Mouse (Mus musculus): ENCODE data around the gene 1700016C15Rik. TPM values are rescaled to one million over a fixed set of nuclear protein-coding genes. Genes with fewer than 3 reads are reported as not detected.

1700016C15Rik gene
- polyA plus RNA-seq, 1 experiment from 2014 or later: not detected

GRCm38 (mm10) chr1:177727883-177728525 lies 1.6 kb upstream of the 1700016C15Rik start:
- no peaks in the 10 kb centered on the region for H3K4me1 ChIP-seq (replicated peaks; ENCODE audit: control insufficient read depth, insufficient read depth, low read length)
- no peak overlapping the region for H3K27ac ChIP-seq (ENCODE audit: low read depth, low read length)
- WGBS: 81% methylated on average over 3 of the region's 3 CpGs
- ATAC-seq (replicated peaks; ENCODE audit: low FRiP score) (no peak), DNase-seq (ENCODE audit: low spot score) (no peak)
- no peak overlapping the region for H3K4me2 ChIP-seq
- H3K27me3 ChIP-seq (replicated peaks; ENCODE audit: control insufficient read depth, insufficient read depth, low read length): no peaks in the 10 kb centered on the region
- no peak overlapping the region for H3K9ac ChIP-seq (ENCODE audit: low read depth, low read length)
- H3K4me3 ChIP-seq (ENCODE audit: low read depth, low read length): no peak overlapping the region
- H3K9me3 ChIP-seq (ENCODE audit: control insufficient read depth, low read length): no peaks in the 10 kb centered on the region
- H3K36me3 ChIP-seq (ENCODE audit: control insufficient read depth, insufficient read depth, low read length): no peaks in the 10 kb centered on the region

- Histone ChIP-seq H3K9me3 (ENCODE audit: control insufficient read depth, low read length) (no peaks in the 10 kb centered on the region), H3K27ac (ENCODE audit: low read depth, low read length) (no peak overlapping the region), H3K27me3 (replicated peaks; ENCODE audit: control insufficient read depth, insufficient read depth, low read length) (no peaks in the 10 kb centered on the region), H3K36me3 (ENCODE audit: control insufficient read depth, insufficient read depth, low read length) (no peaks in the 10 kb centered on the region), H3K4me3 (ENCODE audit: low read depth, low read length) (no peak overlapping the region), H3K4me2 (no peak overlapping the region), H3K4me1 (replicated peaks; ENCODE audit: control insufficient read depth, insufficient read depth, low read length) (no peaks in the 10 kb centered on the region), H3K9ac (ENCODE audit: low read depth, low read length) (no peak overlapping the region)
- ATAC-seq (replicated peaks; ENCODE audit: low FRiP score) (no peak), DNase-seq (ENCODE audit: low spot score) (no peak)
- 76% methylated on average over 3 of the region's 3 CpGs for WGBS
Observed at GRCm38 (mm10) chr1:177731973-177732372, 2.4 kb downstream of the 1700016C15Rik start.

- no peak for DNase-seq (ENCODE audit: low spot score)
- Histone ChIP-seq H3K9ac (ENCODE audit: low read depth, low read length) (no peak overlapping the region), H3K4me1 (replicated peaks; ENCODE audit: control insufficient read depth, insufficient read depth, low read length) (no peaks in the 10 kb centered on the region), H3K4me3 (ENCODE audit: low read depth, low read length) (no peak overlapping the region), H3K36me3 (ENCODE audit: control insufficient read depth, insufficient read depth, low read length) (no peaks in the 10 kb centered on the region), H3K27ac (ENCODE audit: low read depth, low read length) (no peak overlapping the region), H3K27me3 (replicated peaks; ENCODE audit: control insufficient read depth, insufficient read depth, low read length) (no peaks in the 10 kb centered on the region), H3K4me2 (no peak overlapping the region), H3K9me3 (ENCODE audit: control insufficient read depth, low read length) (no peaks in the 10 kb centered on the region)
- no peak for ATAC-seq (replicated peaks; ENCODE audit: low FRiP score)
- 52% methylated on average over 6 of the region's 6 CpGs for WGBS
Observed at GRCm38 (mm10) chr1:177737505-177738105, 8.0 kb downstream of the 1700016C15Rik start.

GRCm38 (mm10) chr1:177740707-177741106 lies 11.1 kb downstream of the 1700016C15Rik start:
- 60% methylated on average over 1 of the region's 1 CpGs for WGBS
- H3K9ac ChIP-seq (ENCODE audit: low read depth, low read length): no peak overlapping the region
- no peaks in the 10 kb centered on the region for H3K27me3 ChIP-seq (replicated peaks; ENCODE audit: control insufficient read depth, insufficient read depth, low read length)
- no peak overlapping the region for H3K4me2 ChIP-seq
- no peaks in the 10 kb centered on the region for H3K36me3 ChIP-seq (ENCODE audit: control insufficient read depth, insufficient read depth, low read length)
- no peak for ATAC-seq (replicated peaks; ENCODE audit: low FRiP score)
- no peak overlapping the region for H3K4me3 ChIP-seq (ENCODE audit: low read depth, low read length)
- no peaks in the 10 kb centered on the region for H3K4me1 ChIP-seq (replicated peaks; ENCODE audit: control insufficient read depth, insufficient read depth, low read length)
- no peaks in the 10 kb centered on the region for H3K9me3 ChIP-seq (ENCODE audit: control insufficient read depth, low read length)
- H3K27ac ChIP-seq (ENCODE audit: low read depth, low read length): no peak overlapping the region
- no peak for DNase-seq (ENCODE audit: low spot score)

- no peaks in the 10 kb centered on the region for H3K9me3 ChIP-seq (ENCODE audit: control insufficient read depth, low read length)
- no peak overlapping the region for H3K4me2 ChIP-seq
- H3K27me3 ChIP-seq (replicated peaks; ENCODE audit: control insufficient read depth, insufficient read depth, low read length): no peaks in the 10 kb centered on the region
- WGBS: 81% methylated on average over 1 of the region's 1 CpGs
- DNase-seq (ENCODE audit: low spot score) (no peak), ATAC-seq (replicated peaks; ENCODE audit: low FRiP score) (no peak)
- no peaks in the 10 kb centered on the region for H3K36me3 ChIP-seq (ENCODE audit: control insufficient read depth, insufficient read depth, low read length)
- H3K27ac ChIP-seq (ENCODE audit: low read depth, low read length): no peak overlapping the region
- no peaks in the 10 kb centered on the region for H3K4me1 ChIP-seq (replicated peaks; ENCODE audit: control insufficient read depth, insufficient read depth, low read length)
- no peak overlapping the region for H3K9ac ChIP-seq (ENCODE audit: low read depth, low read length)
- no peak overlapping the region for H3K4me3 ChIP-seq (ENCODE audit: low read depth, low read length)
Observed at GRCm38 (mm10) chr1:177742119-177742518, 12.5 kb downstream of the 1700016C15Rik start.

GRCm38 (mm10) chr1:177744521-177745325 lies 15.1 kb downstream of the 1700016C15Rik start:
- ATAC-seq (replicated peaks; ENCODE audit: low FRiP score): no peak
- H3K27me3 ChIP-seq (replicated peaks; ENCODE audit: control insufficient read depth, insufficient read depth, low read length): no peaks in the 10 kb centered on the region
- no peaks in the 10 kb centered on the region for H3K36me3 ChIP-seq (ENCODE audit: control insufficient read depth, insufficient read depth, low read length)
- no peaks in the 10 kb centered on the region for H3K4me1 ChIP-seq (replicated peaks; ENCODE audit: control insufficient read depth, insufficient read depth, low read length)
- no peak overlapping the region for H3K9ac ChIP-seq (ENCODE audit: low read depth, low read length)
- no peak for DNase-seq (ENCODE audit: low spot score)
- no peak overlapping the region for H3K4me2 ChIP-seq
- WGBS: 73% methylated on average over 7 of the region's 7 CpGs
- H3K4me3 ChIP-seq (ENCODE audit: low read depth, low read length): no peak overlapping the region
- 0 out of 2 replicates have a peak, but pooled peaks cover under 1% of the 10 kb centered on the region for H3K9me3 ChIP-seq (ENCODE audit: control insufficient read depth, low read length)
- H3K27ac ChIP-seq (ENCODE audit: low read depth, low read length): no peak overlapping the region

GRCm38 (mm10) chr1:177747869-177748540 lies 18.4 kb downstream of the 1700016C15Rik start:
- DNase-seq (ENCODE audit: low spot score) (no peak), ATAC-seq (replicated peaks; ENCODE audit: low FRiP score) (no peak)
- no peak overlapping the region for H3K4me3 ChIP-seq (ENCODE audit: low read depth, low read length)
- H3K27me3 ChIP-seq (replicated peaks; ENCODE audit: control insufficient read depth, insufficient read depth, low read length): no peaks in the 10 kb centered on the region
- no peak overlapping the region for H3K9ac ChIP-seq (ENCODE audit: low read depth, low read length)
- H3K27ac ChIP-seq (ENCODE audit: low read depth, low read length): no peak overlapping the region
- no peak overlapping the region for H3K4me2 ChIP-seq
- peaks cover 14% of the 10 kb centered on the region; the same call in 1 of the 2 replicates for H3K9me3 ChIP-seq (ENCODE audit: control insufficient read depth, low read length)
- H3K4me1 ChIP-seq (replicated peaks; ENCODE audit: control insufficient read depth, insufficient read depth, low read length): no peaks in the 10 kb centered on the region
- WGBS: 90% methylated on average over 6 of the region's 6 CpGs
- no peaks in the 10 kb centered on the region for H3K36me3 ChIP-seq (ENCODE audit: control insufficient read depth, insufficient read depth, low read length)

- no peaks in the 10 kb centered on the region for H3K27me3 ChIP-seq (replicated peaks; ENCODE audit: control insufficient read depth, insufficient read depth, low read length)
- H3K9ac ChIP-seq (ENCODE audit: low read depth, low read length): no peak overlapping the region
- DNase-seq (ENCODE audit: low spot score) (no peak), ATAC-seq (replicated peaks; ENCODE audit: low FRiP score) (no peak)
- H3K4me2 ChIP-seq: no peak overlapping the region
- WGBS: 70% methylated on average over 1 of the region's 1 CpGs
- no peak overlapping the region for H3K4me3 ChIP-seq (ENCODE audit: low read depth, low read length)
- peaks cover 14% of the 10 kb centered on the region; the same call in 1 of the 2 replicates for H3K9me3 ChIP-seq (ENCODE audit: control insufficient read depth, low read length)
- H3K4me1 ChIP-seq (replicated peaks; ENCODE audit: control insufficient read depth, insufficient read depth, low read length): no peaks in the 10 kb centered on the region
- no peaks in the 10 kb centered on the region for H3K36me3 ChIP-seq (ENCODE audit: control insufficient read depth, insufficient read depth, low read length)
- no peak overlapping the region for H3K27ac ChIP-seq (ENCODE audit: low read depth, low read length)
Observed at GRCm38 (mm10) chr1:177753496-177753895, 23.9 kb downstream of the 1700016C15Rik start.

Measured in liver, embryonic 11.5 days (tissue).